Mouse (Mus musculus): ENCODE measurements around the gene Cpt1c.

GRCm38 (mm10) chr7:44955628-44956027 lies 19.0 kb downstream of the Cpt1c start:
- peak; percentile 41 for TF ChIP-seq CTCF (IDR thresholded peaks at IDR 0.05; ENCODE audit: low read depth, low read length)
- no peak for TF ChIP-seq EP300 (IDR thresholded peaks at IDR 0.05; ENCODE audit: insufficient read depth, low read depth, low read length)
- TF ChIP-seq POLR2A (IDR thresholded peaks at IDR 0.05; ENCODE audit: insufficient read depth, low read length): no peak
